Mouse (Mus musculus) ES-Bruce4 (cell line): ENCODE data around the gene Fmo6. TPM values are rescaled to one million over a fixed set of nuclear protein-coding genes. Genes with fewer than 3 reads are reported as not detected.

ENCODE experiments used
- H3K27ac ChIP-seq: 2 replicates; pipeline ENCODE4 v1.5.1; 2012; ENCODE audit warnings: low read length, inconsistent platforms; ENCODE audit not compliant: insufficient read depth
- H3K27me3 ChIP-seq: 2 replicates; pipeline ENCODE4 v1.6.1; 2012; ENCODE audit warnings: mild to moderate bottlenecking, low read length, inconsistent platforms; ENCODE audit not compliant: control insufficient read depth, poor library complexity, insufficient read depth, severe bottlenecking
- H3K36me3 ChIP-seq: 2 replicates; pipeline ENCODE4 v1.6.1; 2012; ENCODE audit warnings: inconsistent platforms, mild to moderate bottlenecking, low read length, moderate library complexity; ENCODE audit not compliant: control insufficient read depth, poor library complexity, insufficient read depth, severe bottlenecking
- H3K4me1 ChIP-seq: one replicate; pipeline ENCODE4 v1.8.1; 2011; ENCODE audit warnings: low read length; ENCODE audit not compliant: control insufficient read depth, insufficient read depth
- H3K4me3 ChIP-seq: 2 replicates; pipeline ENCODE4 v1.5.1; 2011; ENCODE audit warnings: low read depth, mild to moderate bottlenecking, low read length
- H3K9ac ChIP-seq: 2 replicates; pipeline ENCODE4 v1.6.1; 2012; ENCODE audit warnings: low read depth, mild to moderate bottlenecking, inconsistent platforms; ENCODE audit not compliant: poor library complexity, severe bottlenecking
- H3K9me3 ChIP-seq: replicated peaks from 2 replicates; pipeline ENCODE4 v1.6.1; 2012; ENCODE audit warnings: mild to moderate bottlenecking, low read length, inconsistent platforms; ENCODE audit not compliant: control insufficient read depth, poor library complexity, insufficient read depth, severe bottlenecking
- CTCF ChIP-seq: IDR thresholded peaks from one replicate; pipeline ENCODE4 v1.8.1; 2011; ENCODE audit warnings: low read depth, low read length
- EP300 ChIP-seq: IDR thresholded peaks from 2 replicates; pipeline ENCODE4 v1.6.1; 2011; ENCODE audit warnings: low read depth, low read length; ENCODE audit not compliant: insufficient read depth
- POLR2A ChIP-seq: IDR thresholded peaks from one replicate; pipeline ENCODE4 v1.8.1; 2011; ENCODE audit warnings: low read length; ENCODE audit not compliant: insufficient read depth
- polyA plus RNA-seq: library from polyadenylated mRNA; stranded (reverse); fragments of >200 nt; gene quantifications from 2 replicates; pipeline ENCODE4 v1.2.4, GENCODE M21; 2011; ENCODE audit warnings: low read depth; ENCODE audit not compliant: missing spikeins, insufficient read depth, insufficient read length

Gene Fmo6
- polyA plus RNA-seq, 1 experiment: not detected

DNA sequence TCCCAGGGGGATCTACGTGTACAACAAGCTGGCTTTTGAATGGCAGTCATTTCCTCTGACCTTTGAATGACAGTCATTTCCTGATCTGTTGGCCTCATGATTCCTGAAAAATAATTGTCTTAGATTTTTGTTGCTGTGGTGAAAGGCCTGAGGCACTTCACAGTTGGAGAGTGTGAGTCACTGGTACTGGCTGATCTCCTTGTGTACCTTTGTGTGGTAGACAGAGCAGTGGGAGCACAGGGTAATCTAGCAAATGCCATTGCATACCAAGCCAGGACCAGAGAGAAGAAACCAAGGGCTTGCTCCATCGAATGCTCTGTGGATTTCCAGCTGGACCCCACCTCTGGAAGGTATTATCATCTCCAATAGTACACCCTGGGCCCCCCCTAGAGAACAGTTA lies 15.8 kb upstream of the Fmo6 start:
- TF ChIP-seq POLR2A (no peak), EP300 (no peak), CTCF (no peak)
- H3K4me1 ChIP-seq: no peaks in the 10 kb centered on the region
- H3K4me3 ChIP-seq: no peak overlapping the region
- no peaks in the 10 kb centered on the region for H3K36me3 ChIP-seq
- H3K9ac ChIP-seq: no peak overlapping the region
- H3K9me3 ChIP-seq: no peaks in the 10 kb centered on the region
- no peaks in the 10 kb centered on the region for H3K27me3 ChIP-seq
- H3K27ac ChIP-seq: no peak overlapping the region

DNA sequence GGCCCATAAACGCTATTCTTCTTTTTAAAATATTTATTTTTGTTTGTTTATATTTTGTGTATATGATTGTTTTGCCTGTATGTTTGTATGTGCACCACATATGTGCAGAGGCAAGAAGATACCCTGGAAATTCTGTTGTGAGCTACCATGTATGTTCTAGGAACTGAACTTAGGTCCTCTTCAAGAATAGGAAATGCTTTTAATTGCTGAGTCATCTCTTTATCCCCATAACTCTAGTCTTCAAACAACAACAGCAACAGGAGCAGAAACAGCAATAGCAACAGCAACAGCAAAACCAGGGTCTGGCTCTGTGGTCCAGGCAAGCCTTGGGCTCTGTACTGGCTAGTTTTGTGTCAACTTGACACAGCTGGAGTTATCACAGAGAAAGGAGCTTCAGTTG lies 12.4 kb upstream of the Fmo6 start:
- no peak overlapping the region for H3K9ac ChIP-seq
- H3K27ac ChIP-seq: no peak overlapping the region
- no peaks in the 10 kb centered on the region for H3K4me1 ChIP-seq
- no peaks in the 10 kb centered on the region for H3K27me3 ChIP-seq
- H3K36me3 ChIP-seq: no peaks in the 10 kb centered on the region
- no peaks in the 10 kb centered on the region for H3K9me3 ChIP-seq
- TF ChIP-seq EP300: no peak
- no peak for TF ChIP-seq POLR2A
- no peak for TF ChIP-seq CTCF
- no peak overlapping the region for H3K4me3 ChIP-seq

DNA sequence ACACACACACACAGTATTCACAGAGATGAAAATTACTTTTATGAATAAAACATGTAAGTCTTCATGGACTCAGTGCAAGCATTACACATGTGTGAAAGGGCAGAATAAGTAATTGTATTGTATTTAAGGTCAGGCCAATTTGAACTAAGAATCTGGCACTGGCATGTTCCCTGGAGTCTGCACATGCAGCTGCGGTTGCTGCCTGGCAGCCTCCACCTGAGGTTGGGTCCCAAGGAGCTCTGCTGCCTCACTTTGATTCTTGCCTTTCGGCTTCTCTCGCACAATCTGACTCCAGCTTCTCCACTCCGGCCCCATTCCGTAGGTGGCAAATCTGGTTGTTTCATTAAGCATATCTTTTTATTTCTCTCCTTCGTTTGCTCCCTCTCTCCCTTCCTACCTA lies 10.6 kb upstream of the Fmo6 start:
- TF ChIP-seq POLR2A (no peak), CTCF (no peak), EP300 (no peak)
- no peaks in the 10 kb centered on the region for H3K4me1 ChIP-seq
- H3K9ac ChIP-seq: no peak overlapping the region
- no peak overlapping the region for H3K27ac ChIP-seq
- H3K36me3 ChIP-seq: no peaks in the 10 kb centered on the region
- no peaks in the 10 kb centered on the region for H3K9me3 ChIP-seq
- H3K4me3 ChIP-seq: no peak overlapping the region
- H3K27me3 ChIP-seq: no peaks in the 10 kb centered on the region

- Histone ChIP-seq H3K9me3 (no peaks in the 10 kb centered on the region), H3K27ac (no peak overlapping the region), H3K9ac (no peak overlapping the region), H3K27me3 (no peaks in the 10 kb centered on the region), H3K4me3 (no peak overlapping the region), H3K4me1 (no peaks in the 10 kb centered on the region), H3K36me3 (no peaks in the 10 kb centered on the region)
- TF ChIP-seq CTCF: no peak
- TF ChIP-seq EP300: no peak
- TF ChIP-seq POLR2A: no peak
These were observed 9.7 kb upstream of the Fmo6 start for GRCm38 (mm10) chr1:162946837-162947558.

DNA sequence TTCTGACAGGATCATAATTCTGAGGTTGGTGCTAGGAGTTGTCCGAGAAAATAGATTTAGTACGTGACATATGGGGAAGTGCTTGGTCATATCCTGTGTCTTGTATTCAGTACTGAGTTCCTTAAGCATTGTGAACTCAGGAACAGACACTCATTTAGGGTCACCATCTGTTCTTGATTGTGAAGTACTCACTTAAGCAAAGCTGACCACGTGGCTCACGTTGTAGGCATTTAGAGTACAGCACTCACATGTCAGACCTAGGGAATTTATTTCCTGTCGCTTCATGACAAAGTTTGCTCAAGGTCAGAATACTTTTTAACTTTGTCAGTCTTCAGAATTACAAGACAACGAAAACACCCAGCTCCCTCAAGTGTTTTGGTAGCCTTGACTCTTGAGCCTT lies 6.4 kb upstream of the Fmo6 start:
- TF ChIP-seq POLR2A (no peak), EP300 (no peak), CTCF (no peak)
- Histone ChIP-seq H3K36me3 (no peaks in the 10 kb centered on the region), H3K9ac (no peak overlapping the region), H3K9me3 (no peaks in the 10 kb centered on the region), H3K27me3 (no peaks in the 10 kb centered on the region), H3K27ac (no peak overlapping the region), H3K4me1 (no peaks in the 10 kb centered on the region), H3K4me3 (no peak overlapping the region)

GRCm38 (mm10) chr1:162938696-162939351 lies 1.5 kb upstream of the Fmo6 start:
- Histone ChIP-seq H3K27me3 (no peaks in the 10 kb centered on the region), H3K9me3 (no peaks in the 10 kb centered on the region), H3K4me1 (no peaks in the 10 kb centered on the region), H3K9ac (no peak overlapping the region), H3K4me3 (no peak overlapping the region), H3K27ac (no peak overlapping the region), H3K36me3 (no peaks in the 10 kb centered on the region)
- TF ChIP-seq CTCF (no peak), POLR2A (no peak), EP300 (no peak)
